Mouse (Mus musculus): ENCODE results near the gene Man2a1. TPM values are rescaled to one million over a fixed set of nuclear protein-coding genes. Genes with fewer than 3 reads are reported as not detected.

The Man2a1 gene
- polyA plus RNA-seq, 1 experiment from 2014 or later: 5.4 TPM

GRCm38 (mm10) chr17:64802168-64802955 lies 201.8 kb downstream of the Man2a1 start:
- WGBS: 62% methylated on average over 11 of the region's 11 CpGs
- Histone ChIP-seq H3K27me3 (replicated peaks) (no peaks in the 10 kb centered on the region), H3K9ac (replicated peaks) (no peak overlapping the region), H3K4me1 (peaks cover 9% of the 10 kb centered on the region; the same call in 1 of the 2 replicates), H3K4me2 (no peak overlapping the region), H3K9me3 (replicated peaks) (no peaks in the 10 kb centered on the region), H3K36me3 (no peaks in the 10 kb centered on the region), H3K27ac (replicated peaks) (no peak overlapping the region), H3K4me3 (replicated peaks) (no peak overlapping the region)
- ATAC-seq (ENCODE audit: low FRiP score): no peak

- Histone ChIP-seq H3K27ac (replicated peaks) (no peak overlapping the region), H3K4me1 (peaks cover 9% of the 10 kb centered on the region; the same call in 1 of the 2 replicates), H3K9me3 (replicated peaks) (no peaks in the 10 kb centered on the region), H3K36me3 (no peaks in the 10 kb centered on the region), H3K4me3 (replicated peaks) (no peak overlapping the region), H3K9ac (replicated peaks) (no peak overlapping the region), H3K27me3 (replicated peaks) (no peaks in the 10 kb centered on the region), H3K4me2 (no peak overlapping the region)
- WGBS: 78% methylated on average over 7 of the region's 7 CpGs
- no peak for ATAC-seq (ENCODE audit: low FRiP score)
Measured at GRCm38 (mm10) chr17:64802956-64803275, 202.4 kb downstream of the Man2a1 start.

Other genes starting within 250 kb of the Man2a1 start
- gene 4930583I09Rik, start 235.3 kb downstream of the Man2a1 start, polyA plus RNA-seq (2015; fragmentation: Nextera tagmentation; extraction: Ambion mirVana): not detected in 2 replicates